Mouse (Mus musculus) MEL-GATA-1-ER (cell line): ENCODE results near the gene Hexa.

Experiments
- DNase-seq: peaks from one replicate; pipeline ENCODE4 v3.0.0-alpha.2; 2012; ENCODE audit warnings: low read depth; ENCODE audit errors: extremely low read depth

Gene Hexa

DNA sequence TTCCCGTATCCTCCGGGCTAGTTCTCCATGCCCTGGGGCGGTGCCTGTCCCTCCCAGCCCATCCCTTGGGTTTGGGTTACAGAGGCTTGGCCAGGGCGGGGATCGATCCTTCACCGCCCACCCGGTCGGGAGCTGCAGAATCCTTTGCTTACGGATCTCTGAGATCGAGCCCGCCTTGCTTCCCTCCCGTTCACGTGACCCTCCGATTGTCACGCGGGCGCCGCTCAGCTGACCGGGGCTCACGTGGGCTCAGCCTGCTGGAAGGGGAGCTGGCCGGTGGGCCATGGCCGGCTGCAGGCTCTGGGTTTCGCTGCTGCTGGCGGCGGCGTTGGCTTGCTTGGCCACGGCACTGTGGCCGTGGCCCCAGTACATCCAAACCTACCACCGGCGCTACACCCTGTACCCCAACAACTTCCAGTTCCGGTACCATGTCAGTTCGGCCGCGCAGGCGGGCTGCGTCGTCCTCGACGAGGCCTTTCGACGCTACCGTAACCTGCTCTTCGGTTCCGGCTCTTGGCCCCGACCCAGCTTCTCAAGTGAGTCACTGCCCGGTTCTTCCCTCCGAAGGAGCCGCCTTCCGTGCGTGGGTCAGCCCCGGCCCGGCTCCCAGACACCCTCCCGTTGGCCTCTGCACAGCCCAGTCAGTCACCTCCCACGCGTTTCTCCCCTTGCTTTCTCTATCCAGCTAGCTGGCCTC lies at the start of gene Hexa, which contains the start of gene Tmem202:
Gene Hexa, plus strand, starts transcription at position 100 of the 697 bp plus-strand sequence.
Gene Tmem202, minus strand, starts transcription at position 407 of the 697 bp plus-strand sequence.
- DNase-seq, result no peak

GRCm38 (mm10) chr9:59508146-59508545 lies 31.2 kb upstream of the Hexa start:
- no peak for DNase-seq

DNA sequence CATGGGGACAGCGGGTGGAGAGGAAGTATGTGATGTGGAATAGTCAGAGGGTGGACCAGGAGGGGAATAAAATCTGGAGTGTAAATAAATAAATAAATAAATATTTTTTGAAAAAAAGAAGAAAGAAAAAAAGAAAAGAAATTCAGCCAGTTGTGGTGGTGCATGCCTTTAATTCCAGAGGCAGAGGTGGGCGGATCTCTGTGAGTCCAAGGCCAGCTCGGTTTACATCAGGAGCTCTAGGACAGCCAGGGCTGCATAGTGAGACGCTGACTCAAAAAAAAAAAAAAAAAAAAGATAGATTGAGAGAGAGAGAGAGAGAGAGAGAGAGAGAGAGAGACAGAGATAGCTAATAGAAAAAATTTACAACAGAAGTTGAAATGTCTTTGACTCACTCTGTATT lies 27.0 kb upstream of the Hexa start:
- DNase-seq, result no peak

DNA sequence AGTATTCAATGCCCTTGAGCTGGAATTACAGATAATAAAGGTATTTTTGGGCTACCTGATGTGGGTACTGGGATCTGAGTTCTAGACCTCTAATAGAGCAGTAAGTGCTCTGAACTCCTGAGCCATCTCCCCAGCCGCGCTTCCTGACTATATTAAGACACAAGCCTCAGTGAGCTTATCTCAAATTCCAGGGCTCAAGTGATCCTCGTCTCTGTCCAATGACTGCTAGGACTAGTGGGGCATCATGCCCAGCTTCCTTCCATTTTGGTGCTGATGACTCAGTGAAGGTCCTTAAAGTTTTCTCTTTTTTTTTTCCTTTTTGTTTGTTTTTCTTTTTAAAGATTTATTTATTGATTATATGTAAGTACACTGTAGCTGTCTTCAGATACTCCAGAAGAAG lies 24.3 kb upstream of the Hexa start:
- peak; percentile 9 for DNase-seq

- no peak for DNase-seq
These were observed 22.2 kb upstream of the Hexa start for GRCm38 (mm10) chr9:59517127-59517526.

GRCm38 (mm10) chr9:59518976-59519375 lies 20.4 kb upstream of the Hexa start:
- DNase-seq, result no peak

DNA sequence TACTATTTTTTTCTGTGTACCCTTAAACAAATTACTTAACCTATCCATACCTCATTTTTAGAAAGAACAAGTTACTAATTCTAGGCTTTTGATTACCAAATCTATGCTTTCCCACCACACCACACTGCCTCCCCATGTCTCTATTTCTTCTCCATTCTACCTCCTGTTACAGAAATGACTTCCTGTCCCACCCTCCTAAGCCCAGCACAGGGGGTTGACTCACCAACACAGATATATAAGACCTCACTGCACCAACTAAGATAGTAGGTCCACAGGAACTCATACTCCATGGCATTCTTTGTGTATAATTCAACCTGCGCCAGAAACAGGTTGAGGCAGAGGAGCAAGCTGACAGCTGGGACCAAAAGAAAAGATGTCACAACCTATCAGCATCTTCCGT lies 19.9 kb upstream of the Hexa start:
- DNase-seq, result no peak

DNA sequence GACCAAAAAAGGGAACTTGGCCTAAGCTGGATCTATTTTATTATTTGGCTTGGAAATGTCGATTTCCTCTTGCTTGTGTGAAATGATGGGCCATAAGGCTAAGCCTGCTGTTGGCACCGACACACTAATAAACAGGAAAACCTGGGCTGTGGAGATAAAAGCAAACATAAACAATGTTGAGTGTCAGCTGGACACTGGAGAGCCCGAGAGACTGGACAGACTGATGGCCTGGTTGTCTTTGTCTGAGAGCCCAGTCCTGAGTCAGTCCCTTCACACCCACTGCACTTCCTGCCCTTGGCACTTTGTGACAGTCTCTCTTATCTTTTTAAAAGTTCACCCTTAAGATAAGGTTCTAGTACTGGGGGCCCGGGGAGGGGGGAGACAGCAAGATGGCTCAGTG lies 16.4 kb upstream of the Hexa start:
- peak; percentile 27 for DNase-seq

GRCm38 (mm10) chr9:59526727-59527126 lies 12.6 kb upstream of the Hexa start:
- no peak for DNase-seq

- no peak for DNase-seq
These were observed 11.8 kb upstream of the Hexa start for GRCm38 (mm10) chr9:59527580-59527979.

DNA sequence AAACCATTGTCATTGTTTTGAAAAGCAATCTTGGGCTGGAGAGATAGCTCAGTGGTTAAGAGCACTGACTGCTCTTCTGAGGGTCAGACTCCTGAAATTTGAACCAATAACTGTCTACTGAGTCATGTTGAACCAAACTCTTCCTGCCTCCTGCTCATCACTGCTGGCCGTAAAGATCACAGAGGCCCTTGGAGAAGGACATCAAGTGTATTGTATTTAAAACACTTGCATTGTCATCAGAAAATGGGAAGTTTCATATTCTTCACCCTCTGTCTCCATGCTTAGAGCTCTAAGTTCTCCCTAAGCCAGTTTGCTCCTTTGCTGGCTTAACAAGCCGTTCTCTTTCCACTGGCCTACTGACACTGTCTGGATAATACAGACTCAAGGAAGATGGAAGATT lies 11.1 kb upstream of the Hexa start:
- no peak for DNase-seq

GRCm38 (mm10) chr9:59531645-59532044 lies 7.7 kb upstream of the Hexa start:
- DNase-seq, result no peak

DNA sequence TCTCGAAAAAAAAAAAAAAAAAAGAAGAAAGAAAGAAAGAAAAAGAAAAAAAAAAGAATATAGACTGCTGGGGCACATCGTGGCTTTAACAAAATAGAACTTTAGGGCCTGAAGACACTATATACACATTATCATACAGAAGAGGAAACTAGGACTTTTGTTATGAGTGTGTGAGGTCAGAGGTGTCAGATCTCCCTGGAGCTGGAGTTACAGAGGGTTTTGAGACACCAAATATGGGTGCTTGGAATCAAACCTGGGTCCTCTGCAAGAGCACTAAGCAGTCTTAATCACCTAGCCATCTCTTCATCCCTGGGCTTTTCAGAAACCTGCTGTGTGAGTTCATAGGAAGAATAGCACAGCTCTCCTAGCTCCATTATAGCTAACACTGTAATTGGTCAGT lies 5.9 kb upstream of the Hexa start:
- no peak for DNase-seq

DNA sequence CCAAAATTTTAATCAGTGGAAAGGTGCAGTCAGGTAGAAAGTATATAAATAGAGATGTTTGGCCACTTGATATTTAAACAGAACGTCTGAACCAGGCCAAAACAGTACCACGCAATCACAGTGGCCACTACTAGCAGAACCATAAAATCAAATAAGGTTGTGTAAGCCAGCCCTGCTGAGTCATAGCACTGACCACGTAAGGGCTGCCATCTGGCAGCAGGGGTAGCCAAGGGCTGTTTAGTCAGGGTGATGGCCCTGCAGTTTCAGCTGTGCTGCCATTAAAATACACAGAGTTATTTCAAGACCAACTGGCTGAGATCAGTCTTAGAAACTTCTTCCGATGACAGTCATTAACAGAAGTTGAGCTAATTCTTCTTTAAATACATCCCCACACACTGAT lies 5.5 kb upstream of the Hexa start:
- DNase-seq, result no peak

- no peak for DNase-seq
These were observed 1.7 kb upstream of the Hexa start for GRCm38 (mm10) chr9:59537651-59538050.

DNA sequence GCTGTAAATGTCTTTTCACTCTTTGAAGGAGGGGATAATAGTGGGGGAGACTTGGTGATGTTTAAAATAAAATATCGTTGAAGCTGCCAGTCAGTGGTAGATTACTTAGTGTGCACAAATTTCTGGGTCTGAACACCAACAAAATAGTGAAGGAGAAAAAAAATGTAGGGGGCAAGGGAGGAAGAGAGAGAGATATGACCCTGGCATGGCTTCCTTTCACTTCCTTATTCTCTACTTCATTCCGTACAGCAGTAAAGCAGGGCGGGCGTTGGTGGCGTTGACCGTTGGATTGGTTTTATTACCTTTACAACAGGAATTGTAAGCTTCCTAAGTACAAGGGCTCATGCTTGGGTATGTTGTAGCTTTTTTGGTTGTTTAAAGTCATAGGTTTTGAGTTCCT lies 2.3 kb downstream of the Hexa start:
- no peak for DNase-seq

DNA sequence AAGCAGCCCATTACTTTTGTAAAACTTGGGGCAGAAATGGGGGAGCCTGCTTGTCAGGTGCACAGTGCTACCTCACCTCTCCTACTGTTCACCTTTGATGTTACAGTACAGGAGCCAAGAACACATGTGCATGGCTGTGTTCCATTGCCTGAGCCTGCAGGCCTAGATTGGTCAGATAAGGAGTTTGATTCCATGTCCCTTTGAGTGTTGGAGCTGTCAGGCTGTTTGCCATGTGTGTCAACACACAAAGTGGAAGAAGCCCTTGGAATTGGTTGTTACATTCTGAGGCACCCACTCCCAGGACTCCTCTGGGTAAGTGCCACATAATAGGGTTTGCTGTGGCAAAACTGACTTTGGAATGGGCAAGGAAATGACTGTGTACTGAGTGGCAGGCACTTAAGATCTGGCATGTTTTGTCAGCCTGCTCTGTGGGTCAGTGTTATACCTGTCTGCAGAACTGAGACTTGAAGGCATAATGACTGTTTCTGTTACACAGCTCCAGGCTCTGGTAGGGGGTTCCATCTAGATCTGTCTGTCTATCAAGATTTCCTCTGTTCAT lies 3.5 kb downstream of the Hexa start:
- DNase-seq, result no peak

- peak; percentile 75 for DNase-seq
These were observed 5.4 kb downstream of the Hexa start for GRCm38 (mm10) chr9:59544739-59545138.

- DNase-seq, result peak; percentile 75
These were observed 8.5 kb downstream of the Hexa start for GRCm38 (mm10) chr9:59547869-59548268.

DNA sequence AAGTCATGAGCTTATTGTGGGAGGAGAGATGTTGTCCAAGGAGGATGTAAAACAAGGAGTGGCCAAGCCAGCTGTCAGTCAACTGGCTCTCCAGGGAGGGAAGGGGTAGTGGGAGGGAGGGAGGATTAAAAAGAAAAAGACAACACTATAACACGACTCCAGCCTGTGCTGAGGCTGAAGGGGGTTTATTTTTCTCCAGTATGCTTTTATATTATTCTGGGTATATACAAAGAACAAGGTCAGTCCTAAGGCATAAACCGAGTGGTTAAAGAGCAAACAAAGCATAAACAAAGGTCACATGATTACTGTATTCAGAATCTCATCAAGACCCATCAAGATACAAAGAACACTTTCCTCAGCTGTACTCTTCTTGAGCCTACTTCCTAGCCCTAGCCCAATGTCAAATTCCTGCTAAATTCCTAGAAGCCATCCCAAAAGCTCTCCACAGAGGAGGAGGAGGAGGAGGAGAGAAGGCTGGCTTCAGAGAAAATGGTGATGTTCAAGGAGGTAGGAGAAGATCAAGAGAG lies 9.7 kb downstream of the Hexa start:
- no peak for DNase-seq

- DNase-seq, result no peak
These were observed 10.7 kb downstream of the Hexa start for GRCm38 (mm10) chr9:59550077-59550476.

DNA sequence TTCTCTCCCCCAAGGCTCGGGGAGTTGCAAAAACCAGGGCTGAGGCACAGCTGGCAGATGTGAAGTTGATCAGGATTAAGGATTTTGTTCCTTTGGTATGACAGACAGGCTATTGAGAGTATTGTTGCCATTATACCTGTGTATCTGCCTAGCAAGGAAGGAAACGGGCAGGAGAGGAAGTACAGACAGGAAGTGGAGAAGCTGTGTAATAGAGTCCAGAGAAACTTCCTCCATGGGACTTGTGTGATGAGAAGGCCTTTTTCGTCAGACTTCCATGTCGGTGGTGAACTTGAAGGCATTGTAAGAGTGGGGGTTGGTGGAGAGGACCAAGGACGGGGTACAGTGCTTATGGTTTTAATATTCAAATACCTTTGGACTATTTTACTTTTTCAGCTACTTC lies 11.7 kb downstream of the Hexa start:
- DNase-seq, result no peak

GRCm38 (mm10) chr9:59551620-59552031 lies 12.3 kb downstream of the Hexa start:
- no peak for DNase-seq
